Mouse (Mus musculus): ENCODE results near the gene Pbx3. TPM values are rescaled to one million over a fixed set of nuclear protein-coding genes. Genes with fewer than 3 reads are reported as not detected.

The Pbx3 gene
- polyA plus RNA-seq, 1 experiment from 2014 or later, result 177 TPM

- Histone ChIP-seq H3K4me3 (ENCODE audit: low read depth, low read length) (no peak overlapping the region), H3K4me2 (ENCODE audit: low read depth, low read length) (no peak overlapping the region), H3K9me3 (ENCODE audit: control insufficient read depth, low read length) (no peaks in the 10 kb centered on the region), H3K27ac (ENCODE audit: low read depth, low read length) (no peak overlapping the region), H3K9ac (replicated peaks; ENCODE audit: low read depth, low read length) (no peak overlapping the region), H3K27me3 (ENCODE audit: control insufficient read depth, insufficient read depth, low read length) (no peaks in the 10 kb centered on the region), H3K36me3 (ENCODE audit: control insufficient read depth, insufficient read depth, low read length) (no peaks in the 10 kb centered on the region), H3K4me1 (ENCODE audit: control insufficient read depth, insufficient read depth, low read length) (0 out of 2 replicates have a peak, but pooled peaks cover 6% of the 10 kb centered on the region)
- ATAC-seq (ENCODE audit: low read depth), result no peak
- WGBS, result 61% methylated on average over 5 of the region's 5 CpGs
Observed at GRCm38 (mm10) chr2:34193276-34193675, 179.7 kb downstream of the Pbx3 start.

GRCm38 (mm10) chr2:34187366-34187765 lies 185.6 kb downstream of the Pbx3 start:
- no peak overlapping the region for H3K9ac ChIP-seq (replicated peaks; ENCODE audit: low read depth, low read length)
- H3K4me3 ChIP-seq (ENCODE audit: low read depth, low read length), result no peak overlapping the region
- no peaks in the 10 kb centered on the region for H3K4me1 ChIP-seq (ENCODE audit: control insufficient read depth, insufficient read depth, low read length)
- H3K27me3 ChIP-seq (ENCODE audit: control insufficient read depth, insufficient read depth, low read length), result no peaks in the 10 kb centered on the region
- H3K9me3 ChIP-seq (ENCODE audit: control insufficient read depth, low read length), result no peaks in the 10 kb centered on the region
- WGBS, result 64% methylated on average over 2 of the region's 2 CpGs
- ATAC-seq (ENCODE audit: low read depth), result no peak
- no peak overlapping the region for H3K4me2 ChIP-seq (ENCODE audit: low read depth, low read length)
- no peaks in the 10 kb centered on the region for H3K36me3 ChIP-seq (ENCODE audit: control insufficient read depth, insufficient read depth, low read length)
- H3K27ac ChIP-seq (ENCODE audit: low read depth, low read length), result no peak overlapping the region

- peak; percentile 63; the same call in 1 of the 2 replicates for ATAC-seq (ENCODE audit: low read depth)
- Histone ChIP-seq H3K27ac (ENCODE audit: low read depth, low read length) (no peak overlapping the region), H3K4me2 (ENCODE audit: low read depth, low read length) (no peak overlapping the region), H3K9ac (replicated peaks; ENCODE audit: low read depth, low read length) (no peak overlapping the region), H3K9me3 (ENCODE audit: control insufficient read depth, low read length) (no peaks in the 10 kb centered on the region), H3K27me3 (ENCODE audit: control insufficient read depth, insufficient read depth, low read length) (no peaks in the 10 kb centered on the region), H3K4me1 (ENCODE audit: control insufficient read depth, insufficient read depth, low read length) (peaks cover 4% of the 10 kb centered on the region), H3K4me3 (ENCODE audit: low read depth, low read length) (no peak overlapping the region), H3K36me3 (ENCODE audit: control insufficient read depth, insufficient read depth, low read length) (no peaks in the 10 kb centered on the region)
- WGBS, result 49% methylated on average over 1 of the region's 1 CpGs
Observed at GRCm38 (mm10) chr2:34181600-34181999, 191.3 kb downstream of the Pbx3 start.

GRCm38 (mm10) chr2:34179299-34179698 lies 193.6 kb downstream of the Pbx3 start:
- Histone ChIP-seq H3K36me3 (ENCODE audit: control insufficient read depth, insufficient read depth, low read length) (no peaks in the 10 kb centered on the region), H3K4me1 (ENCODE audit: control insufficient read depth, insufficient read depth, low read length) (peaks cover 9% of the 10 kb centered on the region), H3K27me3 (ENCODE audit: control insufficient read depth, insufficient read depth, low read length) (no peaks in the 10 kb centered on the region), H3K4me2 (ENCODE audit: low read depth, low read length) (no peak overlapping the region), H3K9me3 (ENCODE audit: control insufficient read depth, low read length) (no peaks in the 10 kb centered on the region), H3K27ac (ENCODE audit: low read depth, low read length) (0 out of 2 replicates have a peak overlapping the region, but pooled peaks have one; percentile 7), H3K9ac (replicated peaks; ENCODE audit: low read depth, low read length) (no peak overlapping the region), H3K4me3 (ENCODE audit: low read depth, low read length) (no peak overlapping the region)
- 79% methylated on average over 1 of the region's 1 CpGs for WGBS
- ATAC-seq (ENCODE audit: low read depth), result no peak

GRCm38 (mm10) chr2:34178653-34179052 lies 194.3 kb downstream of the Pbx3 start:
- Histone ChIP-seq H3K9me3 (ENCODE audit: control insufficient read depth, low read length) (no peaks in the 10 kb centered on the region), H3K4me3 (ENCODE audit: low read depth, low read length) (no peak overlapping the region), H3K9ac (replicated peaks; ENCODE audit: low read depth, low read length) (no peak overlapping the region), H3K4me1 (ENCODE audit: control insufficient read depth, insufficient read depth, low read length) (peaks cover 9% of the 10 kb centered on the region), H3K4me2 (ENCODE audit: low read depth, low read length) (no peak overlapping the region), H3K27ac (ENCODE audit: low read depth, low read length) (no peak overlapping the region), H3K36me3 (ENCODE audit: control insufficient read depth, insufficient read depth, low read length) (no peaks in the 10 kb centered on the region), H3K27me3 (ENCODE audit: control insufficient read depth, insufficient read depth, low read length) (no peaks in the 10 kb centered on the region)
- ATAC-seq (ENCODE audit: low read depth), result no peak

- Histone ChIP-seq H3K27ac (ENCODE audit: low read depth, low read length) (no peak overlapping the region), H3K4me2 (ENCODE audit: low read depth, low read length) (no peak overlapping the region), H3K4me3 (ENCODE audit: low read depth, low read length) (no peak overlapping the region), H3K4me1 (ENCODE audit: control insufficient read depth, insufficient read depth, low read length) (peaks cover 3% of the 10 kb centered on the region; the same call in 1 of the 2 replicates), H3K36me3 (ENCODE audit: control insufficient read depth, insufficient read depth, low read length) (peaks cover 7% of the 10 kb centered on the region; the same call in 1 of the 2 replicates), H3K27me3 (ENCODE audit: control insufficient read depth, insufficient read depth, low read length) (no peaks in the 10 kb centered on the region), H3K9ac (replicated peaks; ENCODE audit: low read depth, low read length) (no peak overlapping the region), H3K9me3 (ENCODE audit: control insufficient read depth, low read length) (no peaks in the 10 kb centered on the region)
- no peak for ATAC-seq (ENCODE audit: low read depth)
- WGBS, result 84% methylated on average over 2 of the region's 2 CpGs
Observed at GRCm38 (mm10) chr2:34170424-34170823, 202.5 kb downstream of the Pbx3 start.

- Histone ChIP-seq H3K27ac (ENCODE audit: low read depth, low read length) (no peak overlapping the region), H3K9me3 (ENCODE audit: control insufficient read depth, low read length) (no peaks in the 10 kb centered on the region), H3K36me3 (ENCODE audit: control insufficient read depth, insufficient read depth, low read length) (peaks cover 7% of the 10 kb centered on the region; the same call in 1 of the 2 replicates), H3K27me3 (ENCODE audit: control insufficient read depth, insufficient read depth, low read length) (no peaks in the 10 kb centered on the region), H3K4me3 (ENCODE audit: low read depth, low read length) (no peak overlapping the region), H3K4me1 (ENCODE audit: control insufficient read depth, insufficient read depth, low read length) (no peaks in the 10 kb centered on the region), H3K4me2 (ENCODE audit: low read depth, low read length) (no peak overlapping the region), H3K9ac (replicated peaks; ENCODE audit: low read depth, low read length) (no peak overlapping the region)
- WGBS, result 98% methylated on average over 2 of the region's 2 CpGs
- ATAC-seq (ENCODE audit: low read depth), result no peak
Observed at GRCm38 (mm10) chr2:34169626-34170025, 203.3 kb downstream of the Pbx3 start.

- peak overlapping the region; percentile 25; the same call in 1 of the 2 replicates for H3K27ac ChIP-seq (ENCODE audit: low read depth, low read length)
- no peak overlapping the region for H3K9ac ChIP-seq (replicated peaks; ENCODE audit: low read depth, low read length)
- no peaks in the 10 kb centered on the region for H3K9me3 ChIP-seq (ENCODE audit: control insufficient read depth, low read length)
- H3K27me3 ChIP-seq (ENCODE audit: control insufficient read depth, insufficient read depth, low read length), result no peaks in the 10 kb centered on the region
- no peak overlapping the region for H3K4me2 ChIP-seq (ENCODE audit: low read depth, low read length)
- peaks cover 7% of the 10 kb centered on the region; the same call in 1 of the 2 replicates for H3K36me3 ChIP-seq (ENCODE audit: control insufficient read depth, insufficient read depth, low read length)
- WGBS, result 72% methylated on average over 3 of the region's 3 CpGs
- no peaks in the 10 kb centered on the region for H3K4me1 ChIP-seq (ENCODE audit: control insufficient read depth, insufficient read depth, low read length)
- ATAC-seq (ENCODE audit: low read depth), result no peak
- H3K4me3 ChIP-seq (ENCODE audit: low read depth, low read length), result no peak overlapping the region
Observed at GRCm38 (mm10) chr2:34168191-34168590, 204.8 kb downstream of the Pbx3 start.

- Histone ChIP-seq H3K27me3 (ENCODE audit: control insufficient read depth, insufficient read depth, low read length) (no peaks in the 10 kb centered on the region), H3K4me2 (ENCODE audit: low read depth, low read length) (no peak overlapping the region), H3K4me1 (ENCODE audit: control insufficient read depth, insufficient read depth, low read length) (no peaks in the 10 kb centered on the region), H3K9me3 (ENCODE audit: control insufficient read depth, low read length) (no peaks in the 10 kb centered on the region), H3K4me3 (ENCODE audit: low read depth, low read length) (no peak overlapping the region), H3K27ac (ENCODE audit: low read depth, low read length) (no peak overlapping the region), H3K9ac (replicated peaks; ENCODE audit: low read depth, low read length) (no peak overlapping the region), H3K36me3 (ENCODE audit: control insufficient read depth, insufficient read depth, low read length) (no peaks in the 10 kb centered on the region)
- 88% methylated on average over 3 of the region's 3 CpGs for WGBS
- ATAC-seq (ENCODE audit: low read depth), result no peak
Observed at GRCm38 (mm10) chr2:34162484-34162883, 210.5 kb downstream of the Pbx3 start.

Measured in neural tube, embryonic 14.5 days (tissue).